Mouse (Mus musculus): ENCODE results near the gene Gemin2. TPM values are rescaled to one million over a fixed set of nuclear protein-coding genes. Genes with fewer than 3 reads are reported as not detected.

The Gemin2 gene
- total and polyA plus RNA-seq, 2 experiments from 2014 or later: 6.9 to 10.6 TPM

- H3K9me3 ChIP-seq (ENCODE audit: low read length): no peaks in the 10 kb centered on the region
- H3K9ac ChIP-seq (replicated peaks; ENCODE audit: low read length, poor library complexity, severe bottlenecking): no peak overlapping the region
- no peak for DNase-seq (ENCODE audit: low spot score)
- no peak overlapping the region for H3K4me2 ChIP-seq (ENCODE audit: low read depth, low read length, poor library complexity, severe bottlenecking)
- no peak overlapping the region for H3K4me3 ChIP-seq (ENCODE audit: low read depth, low read length)
- no peak for ATAC-seq (ENCODE audit: low FRiP score)
- no peaks in the 10 kb centered on the region for H3K27me3 ChIP-seq (ENCODE audit: insufficient read depth, low read length)
- TF ChIP-seq CTCF (IDR thresholded peaks at IDR 0.05): no peak; the same call in 1 of the 2 replicates
- no peaks in the 10 kb centered on the region for H3K4me1 ChIP-seq (ENCODE audit: insufficient read depth, low read length)
- H3K27ac ChIP-seq (ENCODE audit: low read depth, low read length): no peak overlapping the region
- H3K36me3 ChIP-seq (ENCODE audit: insufficient read depth, low read length): no peaks in the 10 kb centered on the region; the same call in 1 of the 2 replicates
- WGBS: 76% methylated on average over 5 of the region's 5 CpGs
Observed at GRCm38 (mm10) chr12:59032101-59032500, 18.9 kb downstream of the Gemin2 start.

- DNase-seq (ENCODE audit: low spot score): no peak
- Histone ChIP-seq H3K36me3 (ENCODE audit: insufficient read depth, low read length) (peaks cover 15% of the 10 kb centered on the region; the same call in 1 of the 2 replicates), H3K9me3 (ENCODE audit: low read length) (no peaks in the 10 kb centered on the region), H3K4me2 (ENCODE audit: low read depth, low read length, poor library complexity, severe bottlenecking) (peak overlapping the region; percentile 2; the same call in 1 of the 2 replicates), H3K27me3 (ENCODE audit: insufficient read depth, low read length) (no peaks in the 10 kb centered on the region), H3K9ac (replicated peaks; ENCODE audit: low read length, poor library complexity, severe bottlenecking) (no peak overlapping the region), H3K4me3 (ENCODE audit: low read depth, low read length) (no peak overlapping the region), H3K27ac (ENCODE audit: low read depth, low read length) (no peak overlapping the region; the same call in 1 of the 2 replicates), H3K4me1 (ENCODE audit: insufficient read depth, low read length) (no peaks in the 10 kb centered on the region)
- no peak for TF ChIP-seq CTCF (IDR thresholded peaks at IDR 0.05)
- 69% methylated on average over 10 of the region's 10 CpGs for WGBS
- no peak for ATAC-seq (ENCODE audit: low FRiP score)
Observed at GRCm38 (mm10) chr12:59039162-59039970, 26.2 kb downstream of the Gemin2 start.

- 6% methylated on average over 23 of the region's 23 CpGs for WGBS
- Histone ChIP-seq H3K4me1 (ENCODE audit: insufficient read depth, low read length) (no peaks in the 10 kb centered on the region), H3K27me3 (ENCODE audit: insufficient read depth, low read length) (no peaks in the 10 kb centered on the region), H3K9ac (replicated peaks; ENCODE audit: low read length, poor library complexity, severe bottlenecking) (no peak overlapping the region), H3K36me3 (ENCODE audit: insufficient read depth, low read length) (peaks cover 15% of the 10 kb centered on the region; the same call in 1 of the 2 replicates), H3K4me2 (ENCODE audit: low read depth, low read length, poor library complexity, severe bottlenecking) (peak overlapping the region; percentile 2; the same call in 1 of the 2 replicates), H3K27ac (ENCODE audit: low read depth, low read length) (peak overlapping the region; percentile 19; the same call in 1 of the 2 replicates), H3K9me3 (ENCODE audit: low read length) (no peaks in the 10 kb centered on the region), H3K4me3 (ENCODE audit: low read depth, low read length) (no peak overlapping the region)
- DNase-seq (ENCODE audit: low spot score) (peak; percentile 57), ATAC-seq (ENCODE audit: low FRiP score) (peak; percentile 77)
- TF ChIP-seq CTCF (IDR thresholded peaks at IDR 0.05): no peak
Observed at GRCm38 (mm10) chr12:59039971-59040844, 27.0 kb downstream of the Gemin2 start.

- ATAC-seq (ENCODE audit: low FRiP score) (no peak), DNase-seq (ENCODE audit: low spot score) (peak; percentile 7)
- 38% methylated on average over 7 of the region's 7 CpGs for WGBS
Observed at GRCm38 (mm10) chr12:59040851-59041250, 27.7 kb downstream of the Gemin2 start.

GRCm38 (mm10) chr12:59052470-59052869 is 39.3 kb downstream of the Gemin2 start:
- TF ChIP-seq CTCF (IDR thresholded peaks at IDR 0.05): no peak
- Histone ChIP-seq H3K27ac (ENCODE audit: low read depth, low read length) (no peak overlapping the region), H3K27me3 (ENCODE audit: insufficient read depth, low read length) (no peaks in the 10 kb centered on the region), H3K4me1 (ENCODE audit: insufficient read depth, low read length) (no peaks in the 10 kb centered on the region), H3K9me3 (ENCODE audit: low read length) (no peaks in the 10 kb centered on the region), H3K4me2 (ENCODE audit: low read depth, low read length, poor library complexity, severe bottlenecking) (no peak overlapping the region), H3K36me3 (ENCODE audit: insufficient read depth, low read length) (peaks cover 8% of the 10 kb centered on the region; the same call in 1 of the 2 replicates), H3K9ac (replicated peaks; ENCODE audit: low read length, poor library complexity, severe bottlenecking) (no peak overlapping the region), H3K4me3 (ENCODE audit: low read depth, low read length) (no peak overlapping the region)
- DNase-seq (ENCODE audit: low spot score): no peak
- WGBS: 98% methylated on average over 3 of the region's 3 CpGs
- no peak for ATAC-seq (ENCODE audit: low FRiP score)

More at GRCm38 (mm10) chr12:59040851-59041250, 27.7 kb downstream of the Gemin2 start:
- no peaks in the 10 kb centered on the region for H3K4me1 ChIP-seq (ENCODE audit: insufficient read depth, low read length)
- H3K4me2 ChIP-seq (ENCODE audit: low read depth, low read length, poor library complexity, severe bottlenecking): no peak overlapping the region
- no peak overlapping the region for H3K9ac ChIP-seq (replicated peaks; ENCODE audit: low read length, poor library complexity, severe bottlenecking)
- peaks cover 15% of the 10 kb centered on the region; the same call in 1 of the 2 replicates for H3K36me3 ChIP-seq (ENCODE audit: insufficient read depth, low read length)
- no peaks in the 10 kb centered on the region for H3K9me3 ChIP-seq (ENCODE audit: low read length)
- no peak overlapping the region for H3K4me3 ChIP-seq (ENCODE audit: low read depth, low read length)
- no peak overlapping the region for H3K27ac ChIP-seq (ENCODE audit: low read depth, low read length)
- H3K27me3 ChIP-seq (ENCODE audit: insufficient read depth, low read length): no peaks in the 10 kb centered on the region
- TF ChIP-seq CTCF (IDR thresholded peaks at IDR 0.05): no peak
